20 mouse cellular contexts compared by ENCODE assay signal in the genomic region with DNA sequence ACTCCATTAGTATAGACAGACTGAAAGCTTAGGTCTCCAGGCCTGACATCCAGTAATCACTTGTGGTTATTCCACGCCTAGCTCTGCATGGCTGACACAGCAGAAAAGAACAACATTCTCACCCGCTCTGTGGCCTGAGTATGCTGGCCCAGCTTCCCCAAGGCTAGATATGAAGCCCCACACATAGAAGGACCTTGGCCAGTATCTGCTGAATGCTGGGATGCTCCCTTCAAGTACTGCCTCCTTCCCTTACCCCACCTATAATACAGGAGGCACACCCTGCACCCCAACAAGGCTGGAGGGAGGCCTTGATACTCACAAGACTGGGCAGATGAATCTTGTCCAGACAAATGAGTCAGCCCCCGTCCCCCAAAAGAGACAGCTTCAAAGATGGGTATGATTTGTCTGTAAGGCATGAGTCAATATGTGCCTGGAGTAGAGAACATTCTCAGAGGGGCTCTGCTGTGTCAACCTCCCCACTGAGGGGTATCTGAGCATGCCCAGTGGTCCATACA. TPM values are rescaled to one million over a fixed set of nuclear protein-coding genes. Genes with fewer than 3 reads are reported as not detected.
DNase-seq lines count a peak whose midpoint lies in the region; ATAC-seq and TF ChIP-seq lines count a peak whose summit lies in the region.
"Had no signal": no experiment of that assay in that cellular context is flagged by ENCODE, and none has a peak within 500 bp of the region (broad histone marks: within the 10 kb centered on the region; RNA-seq: fewer than 3 reads in every experiment).

No protein-coding gene starts in this region.

- no peaks in the 10 kb centered on the region for H3K36me3 ChIP-seq in kidney, adult 2 months (ENCODE audit: control insufficient read depth, insufficient read depth, low read length)
- H3K36me3 ChIP-seq in intestine, embryonic 16.5 days (ENCODE audit: control insufficient read depth, insufficient read depth, low read length): no peaks in the 10 kb centered on the region
- H3K36me3 ChIP-seq: embryonic facial prominence, embryonic 10.5 days; heart, embryonic 10.5 days; hindbrain, embryonic 12.5 days; limb, embryonic 13.5 days; liver, embryonic 12.5 days; midbrain, embryonic 10.5 days; stomach, embryonic 15.5 days had no signal

- no peak for TF ChIP-seq CTCF in kidney, adult 2 months (conservative IDR thresholded peaks at IDR 0.05; ENCODE audit: insufficient read depth, insufficient read length, low read depth, low read length)

- no peak overlapping the region for H3K9ac ChIP-seq in intestine, embryonic 16.5 days (ENCODE audit: low read depth, low read length)
- H3K9ac ChIP-seq: forebrain, postnatal 0 days; hindbrain, embryonic 12.5 days; limb, embryonic 13.5 days; liver, embryonic 12.5 days; stomach, embryonic 15.5 days had no signal

- H3K27ac ChIP-seq in kidney, adult 2 months (ENCODE audit: insufficient read depth, low read depth, low read length): peak overlapping the region; percentile 18; the same call in 1 of the 2 replicates
- H3K27ac ChIP-seq in intestine, embryonic 16.5 days (ENCODE audit: low read length): no peak overlapping the region
- H3K27ac ChIP-seq: embryonic facial prominence, embryonic 10.5 days; heart, embryonic 10.5 days; hindbrain, embryonic 12.5 days; limb, embryonic 13.5 days; liver, embryonic 12.5 days; midbrain, embryonic 10.5 days; stomach, embryonic 15.5 days had no signal

- no peaks in the 10 kb centered on the region for H3K4me1 ChIP-seq in kidney, adult 2 months (ENCODE audit: control insufficient read depth, insufficient read depth, low read length)
- H3K4me1 ChIP-seq in intestine, embryonic 16.5 days (ENCODE audit: control insufficient read depth, insufficient read depth, low read length): no peaks in the 10 kb centered on the region
- H3K4me1 ChIP-seq: liver, embryonic 12.5 days; stomach, embryonic 15.5 days had no signal

- TF ChIP-seq POLR2A in kidney, adult 2 months (IDR thresholded peaks at IDR 0.05; ENCODE audit: low read depth, low read length): no peak

- no peak overlapping the region for H3K4me3 ChIP-seq in kidney, adult 2 months (ENCODE audit: insufficient read depth, low read depth, low read length)
- no peak overlapping the region for H3K4me3 ChIP-seq in intestine, embryonic 16.5 days (ENCODE audit: low read length)
- H3K4me3 ChIP-seq: embryonic facial prominence, embryonic 10.5 days; heart, embryonic 10.5 days; hindbrain, embryonic 12.5 days; limb, embryonic 13.5 days; liver, embryonic 12.5 days; midbrain, embryonic 10.5 days; stomach, embryonic 15.5 days had no signal

- H3K27me3 ChIP-seq in kidney, adult 2 months (replicated peaks; ENCODE audit: control insufficient read depth, insufficient read depth, low read length): no peaks in the 10 kb centered on the region
- peaks cover 14% of the 10 kb centered on the region for H3K27me3 ChIP-seq in intestine, embryonic 16.5 days (replicated peaks; ENCODE audit: control insufficient read depth, insufficient read depth, low read length)

- ATAC-seq in intestine, embryonic 16.5 days: peak; percentile 18; the same call in 1 of the 2 replicates
- ATAC-seq: CD4-positive, CD25-positive, alpha-beta regulatory T cell, adult 4 months; liver, embryonic 12.5 days had no signal

- 83% methylated on average over 3 of the region's 3 CpGs for WGBS in kidney, adult 2 months
- 83% methylated on average over 3 of the region's 3 CpGs for WGBS in intestine, embryonic 16.5 days

- no peak overlapping the region for H3K4me2 ChIP-seq in intestine, embryonic 16.5 days (ENCODE audit: low read depth, low read length)
- H3K4me2 ChIP-seq: hindbrain, embryonic 12.5 days; limb, embryonic 13.5 days; liver, embryonic 12.5 days; stomach, embryonic 15.5 days had no signal

- DNase-seq in adrenal gland, adult (ENCODE audit: inconsistent age in 2 of 2, low spot score in 1 of 2): peak; percentile 84 to 89
- DNase-seq in adrenal gland, postnatal 4 days (ENCODE audit: low spot score in 2 of 2): no peak
- no peak for DNase-seq in kidney, adult 2 months
- DNase-seq in kidney, postnatal 10 days: no peak
- peak; percentile 70 for DNase-seq in ovary, adult 18-20 months (ENCODE audit: low spot score)
- DNase-seq in ovary, postnatal 10 days (ENCODE audit: low spot score): no peak
- no peak for DNase-seq in layer of hippocampus, postnatal 25 days (ENCODE audit: extremely low spot score in 1 of 2, low spot score in 1 of 2)
- DNase-seq: lung, adult 18-20 months; thymus, postnatal 25 days had no signal

- no peaks in the 10 kb centered on the region for H3K9me3 ChIP-seq in intestine, embryonic 16.5 days (ENCODE audit: control insufficient read depth, low read length)
- H3K9me3 ChIP-seq: embryonic facial prominence, embryonic 10.5 days; heart, embryonic 10.5 days; hindbrain, embryonic 12.5 days; limb, embryonic 13.5 days; liver, embryonic 12.5 days; midbrain, embryonic 10.5 days; stomach, embryonic 15.5 days had no signal

RNA-seq across cellular contexts. Expression of a gene that starts 6.8 kb away (rescaled TPM):
- 10 to 100 TPM in 1 of 2 experiments, 1 to 10 TPM in 1; 8.5 to 14.8 TPM for total RNA-seq in adrenal gland, postnatal 4 days (2021)
- polyA plus RNA-seq in kidney, adult 2 months (2012; rRNA removed): 8.3 and 10.2 TPM in 2 replicates
- 3.9 TPM in 2 replicates for polyA plus RNA-seq in intestine, embryonic 16.5 days (2015; fragmentation: Nextera tagmentation; extraction: Ambion mirVana)
- total RNA-seq in layer of hippocampus, postnatal 25 days (2021): 10 to 100 TPM; 31.6 to 34.7 TPM
- total RNA-seq: common myeloid progenitor, adult 5-6 weeks had no signal

Comparison
In these comparisons a context has a peak if more than half of its experiments do, and no peak if none do; other contexts are left out.
1. DNase-seq: peak in adrenal gland, adult (2 of 2) and ovary, adult 18-20 months (single experiment); none in adrenal gland, postnatal 4 days (0 of 2), kidney, adult 2 months (single experiment), kidney, postnatal 10 days (single experiment), ovary, postnatal 10 days (single experiment) and layer of hippocampus, postnatal 25 days (0 of 2).